Mouse (Mus musculus) MEL (cell line): Measurements from ENCODE around the gene Pik3cd.

ENCODE experiments used
- CTCF ChIP-seq, 3 experiments: IDR thresholded peaks in 2 of 3; conservative IDR thresholded peaks in 1 of 3; 2 replicates each; pipeline ENCODE4 v1.5.1; 2011 to 2012; ENCODE audit warnings: low read length in 3 of 3, low read depth in 2 of 3, mild to moderate bottlenecking in 2 of 3, improper control_type of control experiment in 1 of 3, inconsistent platforms in 1 of 3, mixed read lengths in 1 of 3, moderate library complexity in 1 of 3; ENCODE audit not compliant: control insufficient read depth in 1 of 3, insufficient read depth in 1 of 3, poor library complexity in 1 of 3, severe bottlenecking in 1 of 3
- EP300 ChIP-seq, 2 experiments: IDR thresholded peaks; 2 replicates each; pipeline ENCODE4 v1.6.1; 2011; ENCODE audit warnings: improper control_type of control experiment in 2 of 2, low read length in 2 of 2, low read depth in 1 of 2, mild to moderate bottlenecking in 1 of 2
- NELFE ChIP-seq: IDR thresholded peaks from 2 replicates; pipeline ENCODE4 v1.6.1; 2011; ENCODE audit warnings: low read depth, low read length, improper control_type of control experiment
- POLR2A ChIP-seq, 2 experiments: IDR thresholded peaks; 2 replicates each; pipeline ENCODE4 v1.6.1; 2011 to 2012; ENCODE audit warnings: low read length in 2 of 2, mild to moderate bottlenecking in 2 of 2, control low read depth in 1 of 2, improper control_type of control experiment in 1 of 2, low read depth in 1 of 2, moderate library complexity in 1 of 2; ENCODE audit not compliant: control insufficient read depth in 1 of 2, insufficient read depth in 1 of 2, poor library complexity in 1 of 2
- TCF12 ChIP-seq: IDR thresholded peaks from 2 replicates; pipeline ENCODE4 v1.6.1; 2014; ENCODE audit warnings: low read depth, mild to moderate bottlenecking, inconsistent platforms, low read length, improper control_type of control experiment, moderate library complexity

DNA sequence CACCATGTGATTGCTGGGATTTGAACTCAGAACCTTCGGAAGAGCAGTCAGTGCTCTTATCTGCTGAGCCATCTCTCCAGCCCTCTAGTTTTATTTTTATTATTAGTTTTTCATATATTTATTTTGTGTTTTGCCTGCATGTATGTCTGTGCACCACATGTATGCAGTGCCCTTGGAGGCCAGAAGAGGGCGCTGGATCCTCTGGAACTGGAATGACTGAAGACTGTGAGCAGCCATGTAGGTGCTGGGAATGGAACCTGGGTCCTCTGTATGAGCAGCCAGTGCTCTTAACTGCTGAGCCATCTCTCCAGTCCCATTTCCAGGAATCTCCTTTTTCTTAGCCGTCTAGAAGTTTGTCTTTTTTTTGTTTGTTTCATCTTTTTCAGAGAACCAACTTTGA lies 97.9 kb downstream of the Pik3cd start:
- TF ChIP-seq POLR2A (IDR thresholded peaks at IDR 0.05; ENCODE audit: control insufficient read depth in 1 of 2, insufficient read depth in 1 of 2, low read depth in 1 of 2, low read length in 2 of 2, poor library complexity in 1 of 2) (no peak), EP300 (IDR thresholded peaks at IDR 0.05; ENCODE audit: low read depth in 1 of 2, low read length in 2 of 2) (no peak), CTCF (IDR thresholded peaks at IDR 0.05 in 2 of 3, conservative IDR thresholded peaks at IDR 0.05 in 1 of 3; ENCODE audit: control insufficient read depth in 1 of 3, insufficient read depth in 1 of 3, low read depth in 2 of 3, low read length in 3 of 3, poor library complexity in 1 of 3, severe bottlenecking in 1 of 3) (peak; percentile 55 to 64 (median 60); a peak in 5 of 6 replicates), TCF12 (no peak), NELFE (no peak)
